Mouse (Mus musculus) cerebellum, adult 9-11 months (tissue): ENCODE data around the gene Olfr1367.
A peak's percentile ranks its signal among the peaks of the same experiment; 100 is the strongest.

Experiments
- DNase-seq: peaks from one replicate; pipeline ENCODE4 v3.0.0; 2022

Olfr1367 gene

GRCm38 (mm10) chr13:21346610-21347009 is at the start of gene Olfr1367:
TSS of gene Olfr1367 (plus strand) at chr13:21346910.
- DNase-seq = no peak

- no peak for DNase-seq
These were observed 48.2 kb upstream of the Olfr1367 start for GRCm38 (mm10) chr13:21298557-21298956.

- no peak for DNase-seq
These were observed 42.1 kb upstream of the Olfr1367 start for GRCm38 (mm10) chr13:21304483-21305066.

- DNase-seq = no peak
These were observed 36.9 kb upstream of the Olfr1367 start for GRCm38 (mm10) chr13:21309788-21310187.

GRCm38 (mm10) chr13:21311926-21312325 is 34.8 kb upstream of the Olfr1367 start, which contains the start of gene Gpx6:
TSS of gene Gpx6 (plus strand) at chr13:21312125.
- no peak for DNase-seq

GRCm38 (mm10) chr13:21312854-21313253 is 33.9 kb upstream of the Olfr1367 start:
- no peak for DNase-seq

GRCm38 (mm10) chr13:21313903-21314302 is 32.8 kb upstream of the Olfr1367 start:
- no peak for DNase-seq

GRCm38 (mm10) chr13:21320262-21320661 is 26.4 kb upstream of the Olfr1367 start:
- DNase-seq = no peak

- peak; percentile 35 for DNase-seq
These were observed 24.7 kb upstream of the Olfr1367 start for GRCm38 (mm10) chr13:21321890-21322494.

GRCm38 (mm10) chr13:21322509-21323375 is 24.0 kb upstream of the Olfr1367 start:
- DNase-seq = peak; percentile 67

GRCm38 (mm10) chr13:21323405-21323804 is 23.3 kb upstream of the Olfr1367 start:
- no peak for DNase-seq

- peak; percentile 21 for DNase-seq
These were observed 20.5 kb upstream of the Olfr1367 start for GRCm38 (mm10) chr13:21326191-21326590.

GRCm38 (mm10) chr13:21326657-21327211 is 20.0 kb upstream of the Olfr1367 start:
- peak; percentile 68 for DNase-seq

- DNase-seq = no peak
These were observed 19.3 kb upstream of the Olfr1367 start for GRCm38 (mm10) chr13:21327424-21327823.

GRCm38 (mm10) chr13:21350593-21350992 is 3.9 kb downstream of the Olfr1367 start:
- DNase-seq = no peak

GRCm38 (mm10) chr13:21362621-21363248 is 16.0 kb downstream of the Olfr1367 start, which contains the start of gene Zscan12:
TSS of gene Zscan12 (plus strand) at chr13:21362820.
- DNase-seq = peak; percentile 93

GRCm38 (mm10) chr13:21363719-21364118 is 17.0 kb downstream of the Olfr1367 start:
- DNase-seq = peak; percentile 23

GRCm38 (mm10) chr13:21366635-21367034 is 19.9 kb downstream of the Olfr1367 start:
- DNase-seq = no peak

GRCm38 (mm10) chr13:21372700-21373099 is 26.0 kb downstream of the Olfr1367 start:
- no peak for DNase-seq

GRCm38 (mm10) chr13:21377773-21378172 is 31.1 kb downstream of the Olfr1367 start:
- no peak for DNase-seq

- DNase-seq = no peak
These were observed 48.5 kb downstream of the Olfr1367 start for GRCm38 (mm10) chr13:21395211-21395610.

GRCm38 (mm10) chr13:21395623-21396022 is 48.9 kb downstream of the Olfr1367 start:
- no peak for DNase-seq

- DNase-seq = peak; percentile 50
These were observed 49.3 kb downstream of the Olfr1367 start for GRCm38 (mm10) chr13:21396048-21396447.
